Mouse (Mus musculus) embryonic facial prominence, embryonic 14.5 days (tissue): Measurements from ENCODE around the gene Tmem176b. TPM values are rescaled to one million over a fixed set of nuclear protein-coding genes. Genes with fewer than 3 reads are reported as not detected.
A peak's percentile ranks its signal among the peaks of the same experiment; 100 is the strongest.

ENCODE experiments used
- ATAC-seq: fragments of 200-750 bp; cut with Nextera tagmentation; 2 replicates; pipeline ENCODE4 v1.8.0; 2017; ENCODE audit warnings: low read depth, moderate number of reproducible peaks, moderate TSS enrichment
- DNase-seq: peaks from one replicate; pipeline ENCODE4 v3.0.0-alpha.2; 2015; ENCODE audit warnings: low spot score
- H3K27ac ChIP-seq: fragments of 300-500 bp; sonication (generic); replicated peaks from 2 replicates; pipeline ENCODE4 v1.5.1; 2014; ENCODE audit warnings: low read depth, mild to moderate bottlenecking, low read length, moderate library complexity
- H3K27me3 ChIP-seq: fragments of 300-500 bp; sonication (generic); replicated peaks from 2 replicates; pipeline ENCODE4 v1.6.1; 2014; ENCODE audit warnings: low read length; ENCODE audit not compliant: control insufficient read depth, insufficient read depth
- H3K36me3 ChIP-seq: fragments of 300-500 bp; sonication (generic); 2 replicates; pipeline ENCODE4 v1.6.1; 2014; ENCODE audit warnings: low read length, mixed read lengths; ENCODE audit not compliant: control insufficient read depth, insufficient read depth
- H3K4me1 ChIP-seq: fragments of 300-500 bp; sonication (generic); 2 replicates; pipeline ENCODE4 v1.6.1; 2014; ENCODE audit warnings: antibody characterized with exemption, low read length; ENCODE audit not compliant: control insufficient read depth, insufficient read depth
- H3K4me2 ChIP-seq: fragments of 300-500 bp; sonication (generic); 2 replicates; pipeline ENCODE4 v1.6.1; 2014; ENCODE audit warnings: low read depth, mild to moderate bottlenecking, low read length, moderate library complexity, mixed read lengths
- H3K4me3 ChIP-seq: fragments of 300-500 bp; sonication (generic); 2 replicates; pipeline ENCODE4 v1.5.1; 2014; ENCODE audit warnings: low read depth, mild to moderate bottlenecking, low read length
- H3K9ac ChIP-seq: fragments of 300-500 bp; sonication (generic); 2 replicates; pipeline ENCODE4 v1.6.1; 2014; ENCODE audit warnings: low read depth, mild to moderate bottlenecking, low read length, moderate library complexity, mixed read lengths
- H3K9me3 ChIP-seq: fragments of 300-500 bp; sonication (generic); 2 replicates; pipeline ENCODE4 v1.6.1; 2016; ENCODE audit warnings: low read length; ENCODE audit not compliant: control insufficient read depth
- WGBS: fragments of 180-500 bp; shearing (Covaris S2); extraction: QIAGEN DNeasy Blood & Tissue Kit; methylation state at CpG from one replicate; pipeline ENCODE4 v1.1.7; 2014; 5-methylcytosine and 5-hydroxymethylcytosine counted together
- polyA plus RNA-seq: library from polyadenylated mRNA; unstranded; fragments of >200 nt; fragmentation: Nextera tagmentation; extraction: Ambion mirVana; gene quantifications from 2 replicates; pipeline ENCODE4 v1.2.1, GENCODE M21; 2014

The Tmem176b gene
- polyA plus RNA-seq, 1 experiment from 2014 or later = 244 TPM

DNA sequence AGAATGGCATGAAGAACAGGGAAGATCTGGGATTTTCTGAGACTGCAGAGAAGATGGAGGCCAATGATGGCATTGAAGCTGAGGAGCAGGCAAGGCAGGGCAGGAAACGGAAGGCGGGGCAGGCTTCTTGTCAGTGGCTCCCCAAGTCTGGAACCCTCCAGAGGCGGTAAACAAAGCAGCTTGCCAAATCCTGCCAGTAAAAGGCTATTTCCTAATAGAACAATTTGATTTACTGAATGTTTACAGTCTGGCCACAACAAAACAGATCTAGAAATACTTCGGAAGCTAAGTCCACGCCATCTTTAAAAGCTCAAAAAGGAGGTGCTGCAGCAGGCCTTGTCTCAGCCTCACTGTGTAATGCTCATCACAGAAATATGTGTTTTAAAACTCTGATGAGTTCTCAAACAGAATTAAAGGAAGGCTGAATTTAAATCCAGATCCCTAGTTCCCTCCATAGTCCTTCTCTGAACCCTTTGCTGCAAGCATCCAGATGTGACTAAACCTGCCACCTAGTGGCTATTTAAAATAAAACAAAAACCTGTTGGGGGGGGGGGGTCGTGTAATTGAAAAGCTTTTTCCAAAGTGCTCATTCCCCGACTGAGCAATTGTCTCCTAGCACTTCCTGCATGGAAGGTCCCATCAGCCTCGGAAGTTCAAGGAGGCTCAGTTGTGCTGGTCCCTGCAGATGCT, 16.5 kb upstream of the Tmem176b start:
- WGBS = 46% methylated on average over 8 of the region's 8 CpGs
- H3K4me3 ChIP-seq = no peak overlapping the region
- H3K9ac ChIP-seq = no peak overlapping the region
- ATAC-seq = no peak
- no peaks in the 10 kb centered on the region for H3K36me3 ChIP-seq
- no peak overlapping the region for H3K27ac ChIP-seq
- no peaks in the 10 kb centered on the region for H3K27me3 ChIP-seq
- no peak overlapping the region for H3K4me2 ChIP-seq
- peaks cover 6% of the 10 kb centered on the region; the same call in 1 of the 2 replicates for H3K9me3 ChIP-seq
- DNase-seq = peak; percentile 35
- peaks cover 4% of the 10 kb centered on the region; the same call in 1 of the 2 replicates for H3K4me1 ChIP-seq

DNA sequence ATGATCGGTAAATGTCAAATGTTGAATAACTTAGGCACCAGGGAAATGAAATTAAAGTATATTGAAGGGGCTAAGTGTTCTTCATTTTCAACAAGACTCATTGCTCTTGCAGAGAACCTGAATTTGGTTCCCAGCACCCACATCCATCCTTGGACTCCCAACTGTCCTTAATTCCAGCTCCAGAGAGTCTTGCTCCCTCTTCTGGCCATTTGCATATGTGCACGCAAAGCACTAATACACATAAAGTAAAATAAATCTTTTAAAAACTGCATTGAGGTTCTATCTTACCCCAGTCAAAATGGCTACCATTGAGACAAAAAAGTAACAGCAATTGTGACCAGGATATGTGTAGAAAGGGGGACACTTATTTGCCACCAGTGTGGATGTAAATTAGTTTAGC, 12.9 kb upstream of the Tmem176b start:
- no peaks in the 10 kb centered on the region for H3K36me3 ChIP-seq
- H3K9ac ChIP-seq = no peak overlapping the region
- H3K27me3 ChIP-seq = no peaks in the 10 kb centered on the region
- no peak overlapping the region for H3K27ac ChIP-seq
- 94% methylated on average over 2 of the region's 2 CpGs for WGBS
- H3K4me2 ChIP-seq = no peak overlapping the region
- H3K4me1 ChIP-seq = peaks cover 4% of the 10 kb centered on the region; the same call in 1 of the 2 replicates
- peaks cover 6% of the 10 kb centered on the region; the same call in 1 of the 2 replicates for H3K9me3 ChIP-seq
- H3K4me3 ChIP-seq = no peak overlapping the region
- DNase-seq = no peak
- no peak for ATAC-seq

DNA sequence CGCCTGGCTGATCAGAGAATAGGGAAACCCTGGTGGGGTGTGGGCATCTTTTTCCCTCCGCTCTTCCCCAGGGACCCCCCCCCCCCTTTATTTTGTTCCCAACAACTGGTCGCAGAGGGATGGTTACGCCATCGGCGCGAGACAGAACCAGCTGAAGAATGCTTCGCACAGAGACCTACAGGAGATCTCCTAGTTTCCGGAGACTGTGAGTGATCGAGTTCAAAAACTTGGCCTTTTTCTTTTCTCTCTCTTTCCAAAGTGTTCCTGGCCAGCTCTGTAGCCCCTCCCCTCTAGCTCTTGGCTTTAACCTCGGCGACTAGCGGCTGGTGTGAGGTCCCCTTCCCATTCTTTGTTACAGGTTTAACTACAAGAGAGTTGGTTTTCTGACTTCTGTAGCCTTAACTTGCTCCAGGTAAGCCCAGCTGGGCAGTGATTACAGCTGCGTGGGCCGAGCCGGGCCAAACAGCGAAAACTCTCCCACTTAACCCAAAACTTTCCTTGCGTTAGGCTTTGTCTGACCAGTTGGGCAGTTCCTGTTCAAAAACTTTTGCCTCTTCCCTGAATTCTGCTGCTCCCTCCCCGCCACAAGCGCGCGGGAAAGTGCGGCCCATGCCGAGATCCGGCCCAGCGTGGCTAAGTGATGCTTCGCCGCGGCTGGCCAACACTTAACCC, 10.7 kb upstream of the Tmem176b start:
- Histone ChIP-seq H3K4me1 (no peaks in the 10 kb centered on the region), H3K4me3 (peak overlapping the region; percentile 42), H3K36me3 (no peaks in the 10 kb centered on the region), H3K27me3 (no peaks in the 10 kb centered on the region), H3K9ac (peak overlapping the region; percentile 70), H3K4me2 (peak overlapping the region; percentile 67), H3K9me3 (peaks cover 6% of the 10 kb centered on the region; the same call in 1 of the 2 replicates), H3K27ac (peak overlapping the region; percentile 88)
- peak; percentile 71 for DNase-seq
- ATAC-seq = peak; percentile 84
- WGBS = 2% methylated on average over 29 of the region's 29 CpGs

DNA sequence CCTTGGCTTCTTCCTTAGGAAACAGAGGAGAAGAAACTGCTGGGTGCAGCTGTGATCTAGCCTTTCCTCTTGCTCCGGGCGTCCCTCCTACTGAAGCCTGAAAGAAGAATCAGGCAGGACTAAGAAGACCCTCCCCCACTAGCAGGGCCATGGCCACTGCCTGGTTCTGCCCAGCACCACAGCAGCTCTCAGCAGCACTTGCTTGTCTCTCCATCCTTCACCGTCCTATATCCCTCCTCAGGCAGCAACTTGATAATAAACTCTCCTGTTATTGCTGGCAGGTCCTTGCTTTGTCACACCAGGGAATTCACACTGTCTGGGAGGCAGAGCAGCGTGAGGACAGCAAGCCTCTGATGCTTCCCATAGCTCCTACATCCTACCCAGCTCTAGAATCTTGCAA, 3.8 kb upstream of the Tmem176b start:
- DNase-seq (no peak), ATAC-seq (no peak)
- peaks cover 18% of the 10 kb centered on the region for H3K36me3 ChIP-seq
- WGBS = 70% methylated on average over 4 of the region's 4 CpGs
- H3K27ac ChIP-seq = no peak overlapping the region
- H3K27me3 ChIP-seq = no peaks in the 10 kb centered on the region
- no peaks in the 10 kb centered on the region for H3K9me3 ChIP-seq
- no peak overlapping the region for H3K9ac ChIP-seq
- H3K4me1 ChIP-seq = peaks cover 18% of the 10 kb centered on the region
- no peak overlapping the region for H3K4me3 ChIP-seq
- no peak overlapping the region for H3K4me2 ChIP-seq

DNA sequence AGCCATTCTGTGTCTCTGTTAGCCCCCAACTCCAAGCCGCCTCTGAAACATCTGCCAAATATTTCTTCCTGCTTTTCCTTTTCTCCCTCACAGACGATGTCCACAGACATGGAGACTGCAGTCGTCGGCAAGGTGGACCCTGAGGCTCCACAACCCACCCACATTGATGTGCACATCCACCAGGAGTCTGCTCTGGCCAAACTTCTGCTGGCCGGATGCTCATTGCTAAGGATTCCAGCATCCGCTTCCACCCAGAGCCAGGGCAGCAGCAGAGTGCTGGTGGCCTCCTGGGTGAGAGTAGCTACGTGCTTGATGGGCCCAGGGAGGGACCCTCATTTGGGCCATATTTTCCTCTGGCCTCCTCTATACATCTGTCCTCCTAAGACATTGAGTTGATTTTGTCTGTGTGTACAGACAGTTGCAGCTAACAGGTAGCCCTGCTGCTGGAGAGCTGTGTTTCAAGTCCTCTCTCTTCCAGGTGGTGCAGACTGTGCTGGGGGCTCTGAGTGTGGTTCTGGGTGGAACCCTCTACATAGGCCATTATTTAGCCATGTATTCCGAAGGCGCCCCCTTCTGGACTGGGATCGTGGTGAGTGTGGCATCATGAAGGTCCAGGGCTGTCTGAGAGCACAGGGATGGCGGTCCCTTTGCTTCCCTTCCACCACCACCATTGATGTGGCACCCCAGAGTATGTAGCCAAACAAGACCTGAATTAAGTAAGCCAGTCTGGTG, 981 bp upstream of the Tmem176b start:
- WGBS = 67% methylated on average over 10 of the region's 11 CpGs
- Histone ChIP-seq H3K4me2 (peak overlapping the region; percentile 78), H3K4me1 (peaks cover 32% of the 10 kb centered on the region), H3K9me3 (no peaks in the 10 kb centered on the region), H3K9ac (peak overlapping the region; percentile 74), H3K4me3 (peak overlapping the region; percentile 47), H3K36me3 (peaks cover 31% of the 10 kb centered on the region), H3K27ac (peak overlapping the region; percentile 87), H3K27me3 (no peaks in the 10 kb centered on the region)
- ATAC-seq = no peak
- no peak for DNase-seq

DNA sequence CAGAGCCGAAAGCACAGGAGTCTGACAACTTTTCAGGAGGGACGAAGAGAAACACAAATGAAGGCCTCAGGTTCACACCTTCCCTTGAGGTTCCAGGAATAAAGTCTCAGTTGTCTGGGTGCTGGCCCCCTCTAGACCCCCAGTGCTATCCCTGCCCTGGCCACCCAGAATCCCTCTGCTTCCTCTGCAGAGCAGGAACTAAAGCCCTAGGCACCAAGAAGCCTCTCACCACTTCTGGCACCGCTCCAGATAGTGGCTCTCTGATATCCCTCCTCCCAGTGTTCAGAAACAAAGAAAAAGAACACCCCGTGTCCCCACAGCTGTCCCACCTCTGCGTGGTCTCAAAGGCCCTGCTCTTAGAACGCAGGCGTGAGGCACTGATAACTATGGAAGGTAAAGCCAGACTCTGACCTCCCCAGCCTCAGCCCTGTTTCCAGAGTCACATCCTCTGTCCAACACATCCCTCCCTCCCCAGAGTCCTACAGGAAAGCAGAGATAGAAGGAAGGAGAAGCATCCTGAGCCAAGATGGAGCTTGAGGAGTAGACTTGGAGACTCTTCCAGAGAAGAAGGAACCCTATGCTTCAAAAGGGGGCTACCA, 826 bp downstream of the Tmem176b start, which contains the start of gene Tmem176a:
Gene Tmem176a, plus strand, starts transcription at position 549 of the 599 bp plus-strand sequence.
- Histone ChIP-seq H3K27ac (peak within 1 kb of the TSS; percentile 87), H3K9me3 (no peaks in the 10 kb centered on the region), H3K4me1 (peaks cover 32% of the 10 kb centered on the region), H3K4me2 (peak within 1 kb of the TSS; percentile 78), H3K9ac (peak within 1 kb of the TSS; percentile 74), H3K36me3 (peaks cover 44% of the 10 kb centered on the region), H3K27me3 (no peaks in the 10 kb centered on the region), H3K4me3 (peak within 1 kb of the TSS; percentile 47)
- 11% methylated on average over 7 of the region's 7 CpGs for WGBS
- ATAC-seq (peak; percentile 31), DNase-seq (peak; percentile 82)

DNA sequence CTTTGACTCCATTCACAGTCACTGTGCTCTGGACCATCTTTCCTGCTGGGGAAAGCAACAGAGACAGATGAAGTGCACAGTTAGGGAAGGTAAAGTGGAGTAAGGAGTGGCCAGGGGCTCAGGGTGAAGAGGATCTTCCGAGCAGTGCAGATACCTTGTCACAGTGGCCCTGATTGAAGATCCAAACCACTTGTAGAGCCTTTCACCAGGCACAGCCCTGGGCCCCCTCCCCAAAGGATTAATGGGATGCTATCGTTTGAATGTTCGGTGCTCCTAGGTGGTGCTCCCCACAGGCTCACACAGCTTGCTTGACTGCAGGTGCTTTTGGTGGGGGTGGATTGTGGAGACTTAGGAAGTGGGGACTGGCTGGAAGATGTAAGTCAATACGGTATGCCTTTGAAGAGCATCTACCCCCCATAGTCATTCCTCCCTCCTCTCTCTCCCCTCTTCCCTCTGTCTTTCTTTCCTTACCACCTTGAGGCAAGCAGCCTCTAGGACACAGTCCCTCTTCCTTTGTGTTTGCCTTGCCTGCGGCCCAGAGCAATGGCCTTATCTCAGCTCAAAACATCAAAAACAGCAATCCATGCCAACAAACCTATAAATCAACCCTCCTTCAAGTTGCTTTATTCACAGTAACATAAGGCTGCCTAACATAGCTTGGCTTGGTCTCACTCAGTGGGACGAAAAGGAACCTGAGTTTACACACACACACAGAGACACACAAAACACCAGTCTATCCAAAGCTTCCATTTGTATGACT, 2.8 kb downstream of the Tmem176b start:
- no peak overlapping the region for H3K9ac ChIP-seq
- no peaks in the 10 kb centered on the region for H3K9me3 ChIP-seq
- WGBS = 83% methylated on average over 6 of the region's 6 CpGs
- H3K27me3 ChIP-seq = no peaks in the 10 kb centered on the region
- no peak overlapping the region for H3K27ac ChIP-seq
- ATAC-seq (no peak), DNase-seq (no peak)
- peak overlapping the region; percentile 78 for H3K4me2 ChIP-seq
- peaks cover 47% of the 10 kb centered on the region for H3K36me3 ChIP-seq
- H3K4me3 ChIP-seq = no peak overlapping the region
- H3K4me1 ChIP-seq = peaks cover 32% of the 10 kb centered on the region

DNA sequence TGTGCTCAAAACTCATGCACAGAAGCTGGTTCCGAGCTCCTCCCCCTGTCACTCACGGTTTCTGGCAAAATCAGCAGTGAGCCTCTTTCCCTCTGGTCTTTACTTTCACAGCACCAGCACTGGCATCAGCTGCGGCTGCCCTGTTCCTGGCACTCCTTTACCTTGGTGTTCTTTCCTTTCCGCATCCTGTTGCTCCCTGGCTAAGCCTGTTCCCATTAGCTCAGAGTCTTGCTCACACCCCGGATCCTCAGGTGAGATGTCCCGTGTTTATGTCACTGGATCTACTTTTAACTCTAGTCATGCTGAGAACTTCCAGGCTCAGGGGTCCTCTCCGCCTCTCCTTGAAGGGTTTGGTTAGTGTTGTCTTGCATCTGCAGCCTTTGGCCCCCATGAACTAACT, 3.8 kb downstream of the Tmem176b start:
- Histone ChIP-seq H3K36me3 (peaks cover 55% of the 10 kb centered on the region), H3K9ac (no peak overlapping the region), H3K4me3 (no peak overlapping the region), H3K27ac (no peak overlapping the region), H3K9me3 (no peaks in the 10 kb centered on the region), H3K4me2 (no peak overlapping the region), H3K4me1 (peaks cover 32% of the 10 kb centered on the region), H3K27me3 (no peaks in the 10 kb centered on the region)
- ATAC-seq = no peak
- 84% methylated on average over 7 of the region's 7 CpGs for WGBS
- DNase-seq = no peak
